Mouse (Mus musculus) liver, embryonic 14.5 days (tissue): Measurements from ENCODE around the gene Anks1b.

Experiments used
- CTCF ChIP-seq: IDR thresholded peaks from 2 replicates; pipeline ENCODE4 v1.5.1; 2016; ENCODE audit warnings: antibody characterized with exemption, low read depth, control low read depth
- EP300 ChIP-seq: IDR thresholded peaks from 2 replicates; pipeline ENCODE4 v1.6.1; 2016; ENCODE audit warnings: antibody characterized with exemption, low read depth

DNA sequence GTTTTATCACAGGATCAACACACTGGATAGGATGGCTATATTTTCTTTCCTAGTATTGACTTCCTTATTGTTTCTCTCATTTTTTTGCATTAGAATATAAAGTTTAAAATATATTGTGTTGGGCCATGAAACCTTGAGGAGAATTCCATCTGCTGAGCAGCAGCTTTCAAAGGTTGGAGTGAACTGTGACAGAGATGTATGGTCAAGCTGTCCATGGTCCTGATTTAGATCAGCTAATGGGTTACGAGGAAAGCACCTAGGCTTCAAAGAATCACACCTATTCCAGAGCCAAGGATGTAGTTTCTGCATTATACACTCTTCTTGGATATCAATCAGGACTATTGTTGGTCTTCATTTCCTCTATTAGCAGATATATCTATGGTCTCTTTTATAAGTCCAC lies 503.3 kb downstream of the Anks1b start:
- TF ChIP-seq CTCF (no peak), EP300 (no peak)
